Mouse (Mus musculus): Measurements from ENCODE around the gene Tsc1. TPM values are rescaled to one million over a fixed set of nuclear protein-coding genes. Genes with fewer than 3 reads are reported as not detected.

The Tsc1 gene
- polyA plus RNA-seq, 1 experiment from 2014 or later = 17.2 TPM

DNA sequence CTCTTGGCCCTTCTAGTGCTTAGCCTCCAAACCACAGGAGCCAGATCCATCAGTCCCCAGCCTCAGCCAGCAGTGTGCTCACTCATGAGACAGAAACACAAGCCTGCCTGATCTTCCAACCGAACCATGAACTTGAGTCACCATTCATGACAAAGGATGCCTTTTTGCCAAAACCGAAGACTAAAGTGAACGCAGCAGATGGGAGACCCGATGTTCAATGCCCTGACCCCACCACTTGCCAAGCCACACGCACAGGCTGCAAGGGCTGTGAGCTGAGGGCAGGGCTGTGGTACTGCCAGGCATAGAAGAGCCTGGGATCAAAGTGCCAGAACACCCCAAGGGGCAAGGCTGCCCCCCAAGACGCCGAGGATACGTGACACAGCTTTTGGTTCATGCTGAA is 72.0 kb downstream of the Tsc1 start:
- Histone ChIP-seq H3K9me3 (ENCODE audit: control insufficient read depth, low read length) (no peaks in the 10 kb centered on the region), H3K27ac (ENCODE audit: low read depth) (no peak overlapping the region), H3K4me3 (ENCODE audit: low read depth, low read length) (no peak overlapping the region), H3K4me1 (replicated peaks; ENCODE audit: control insufficient read depth, insufficient read depth, low read length) (no peaks in the 10 kb centered on the region), H3K27me3 (replicated peaks; ENCODE audit: control insufficient read depth, insufficient read depth, low read length) (no peaks in the 10 kb centered on the region), H3K9ac (ENCODE audit: low read length) (no peak overlapping the region), H3K36me3 (ENCODE audit: control insufficient read depth, insufficient read depth, low read length) (no peaks in the 10 kb centered on the region), H3K4me2 (ENCODE audit: low read length) (no peak overlapping the region)
- 86% methylated on average over 8 of the region's 8 CpGs for WGBS
- no peak for ATAC-seq (replicated peaks; ENCODE audit: low FRiP score, low TSS enrichment, low read depth)
- DNase-seq (ENCODE audit: low spot score) = no peak

DNA sequence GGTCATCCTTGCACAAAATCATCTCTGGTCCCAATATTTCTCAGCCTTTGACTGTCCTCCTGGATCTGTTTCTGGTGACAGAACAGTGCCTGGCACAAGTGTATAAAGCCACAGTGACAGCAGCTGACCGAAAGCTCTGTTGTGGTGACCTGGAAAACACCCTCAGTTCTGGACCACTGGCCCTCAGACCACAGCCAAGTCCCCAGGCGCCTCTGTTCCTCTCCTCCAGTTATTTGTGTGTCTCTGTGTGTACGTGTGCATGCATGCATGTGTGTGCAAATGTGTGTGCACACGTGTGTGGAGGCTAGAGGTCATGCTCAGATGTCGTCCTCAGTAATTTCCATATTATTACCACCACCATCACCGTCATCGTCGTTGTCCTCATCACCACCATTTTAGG is 81.4 kb downstream of the Tsc1 start:
- Histone ChIP-seq H3K27me3 (replicated peaks; ENCODE audit: control insufficient read depth, insufficient read depth, low read length) (no peaks in the 10 kb centered on the region), H3K4me1 (replicated peaks; ENCODE audit: control insufficient read depth, insufficient read depth, low read length) (no peaks in the 10 kb centered on the region), H3K9ac (ENCODE audit: low read length) (no peak overlapping the region), H3K4me3 (ENCODE audit: low read depth, low read length) (no peak overlapping the region), H3K4me2 (ENCODE audit: low read length) (no peak overlapping the region), H3K36me3 (ENCODE audit: control insufficient read depth, insufficient read depth, low read length) (no peaks in the 10 kb centered on the region), H3K9me3 (ENCODE audit: control insufficient read depth, low read length) (no peaks in the 10 kb centered on the region), H3K27ac (ENCODE audit: low read depth) (no peak overlapping the region)
- 94% methylated on average over 8 of the region's 8 CpGs for WGBS
- DNase-seq (ENCODE audit: low spot score) (no peak), ATAC-seq (replicated peaks; ENCODE audit: low FRiP score, low TSS enrichment, low read depth) (no peak)

DNA sequence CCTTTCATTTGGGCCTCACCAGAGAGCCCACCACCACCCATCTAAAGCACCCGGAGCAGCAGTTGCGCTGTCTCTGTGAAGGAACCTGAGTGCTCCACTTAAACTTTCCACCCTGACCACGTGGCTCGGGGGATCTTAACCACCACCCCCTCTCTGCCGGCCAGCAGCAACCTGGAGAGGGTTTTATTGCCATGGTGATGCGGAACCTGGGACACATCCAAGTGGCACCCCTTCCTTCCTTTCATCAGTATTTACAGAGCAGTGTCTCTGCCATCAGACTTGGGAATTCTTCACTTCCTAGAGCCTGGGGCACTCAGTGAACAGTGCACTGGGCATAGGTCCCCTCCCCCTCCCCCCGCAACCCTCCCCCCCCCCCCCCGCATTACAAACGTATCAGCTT is 82.9 kb downstream of the Tsc1 start:
- H3K27me3 ChIP-seq (replicated peaks; ENCODE audit: control insufficient read depth, insufficient read depth, low read length) = no peaks in the 10 kb centered on the region
- WGBS = 33% methylated on average over 9 of the region's 9 CpGs
- no peak overlapping the region for H3K4me2 ChIP-seq (ENCODE audit: low read length)
- no peak overlapping the region for H3K4me3 ChIP-seq (ENCODE audit: low read depth, low read length)
- no peak overlapping the region for H3K27ac ChIP-seq (ENCODE audit: low read depth)
- no peaks in the 10 kb centered on the region for H3K4me1 ChIP-seq (replicated peaks; ENCODE audit: control insufficient read depth, insufficient read depth, low read length)
- DNase-seq (ENCODE audit: low spot score) = no peak
- ATAC-seq (replicated peaks; ENCODE audit: low FRiP score, low TSS enrichment, low read depth) = no peak
- H3K9ac ChIP-seq (ENCODE audit: low read length) = no peak overlapping the region
- no peaks in the 10 kb centered on the region for H3K9me3 ChIP-seq (ENCODE audit: control insufficient read depth, low read length)
- H3K36me3 ChIP-seq (ENCODE audit: control insufficient read depth, insufficient read depth, low read length) = no peaks in the 10 kb centered on the region

DNA sequence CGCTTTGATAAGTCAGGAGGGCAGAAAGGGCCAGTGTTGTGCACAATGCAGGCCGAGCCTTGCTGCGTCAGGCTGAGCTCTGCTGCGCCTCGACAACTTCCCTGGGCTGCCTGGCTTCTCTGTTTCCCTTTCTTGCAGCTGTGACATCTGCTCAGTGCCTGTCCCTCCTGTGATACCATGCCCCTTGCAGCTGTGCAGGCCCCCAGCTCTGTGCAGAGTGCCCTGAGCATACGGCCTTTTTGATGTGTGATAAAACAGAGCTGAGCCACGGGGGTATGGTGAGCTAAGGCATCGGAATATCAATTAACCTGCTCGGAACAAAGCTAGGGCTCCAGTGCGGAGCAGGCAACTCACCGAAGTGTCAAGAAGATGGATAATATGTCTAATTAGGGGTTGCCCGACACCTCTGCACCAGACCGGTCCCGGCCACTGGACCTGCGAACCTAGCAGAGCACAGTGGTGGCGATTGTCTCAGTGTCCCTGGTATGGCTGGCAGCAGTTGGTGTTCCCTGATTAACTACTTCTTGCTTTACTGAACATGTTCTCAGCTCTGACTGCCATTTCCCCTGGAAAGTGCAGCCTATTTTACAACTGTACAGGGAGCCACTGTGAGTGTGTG is 86.9 kb downstream of the Tsc1 start:
- DNase-seq (ENCODE audit: low spot score) (no peak), ATAC-seq (replicated peaks; ENCODE audit: low FRiP score, low TSS enrichment, low read depth) (no peak)
- WGBS = 41% methylated on average over 16 of the region's 16 CpGs
- Histone ChIP-seq H3K4me1 (replicated peaks; ENCODE audit: control insufficient read depth, insufficient read depth, low read length) (no peaks in the 10 kb centered on the region), H3K4me2 (ENCODE audit: low read length) (no peak overlapping the region), H3K36me3 (ENCODE audit: control insufficient read depth, insufficient read depth, low read length) (no peaks in the 10 kb centered on the region), H3K9me3 (ENCODE audit: control insufficient read depth, low read length) (no peaks in the 10 kb centered on the region), H3K9ac (ENCODE audit: low read length) (no peak overlapping the region), H3K4me3 (ENCODE audit: low read depth, low read length) (no peak overlapping the region), H3K27me3 (replicated peaks; ENCODE audit: control insufficient read depth, insufficient read depth, low read length) (no peaks in the 10 kb centered on the region), H3K27ac (ENCODE audit: low read depth) (no peak overlapping the region)

DNA sequence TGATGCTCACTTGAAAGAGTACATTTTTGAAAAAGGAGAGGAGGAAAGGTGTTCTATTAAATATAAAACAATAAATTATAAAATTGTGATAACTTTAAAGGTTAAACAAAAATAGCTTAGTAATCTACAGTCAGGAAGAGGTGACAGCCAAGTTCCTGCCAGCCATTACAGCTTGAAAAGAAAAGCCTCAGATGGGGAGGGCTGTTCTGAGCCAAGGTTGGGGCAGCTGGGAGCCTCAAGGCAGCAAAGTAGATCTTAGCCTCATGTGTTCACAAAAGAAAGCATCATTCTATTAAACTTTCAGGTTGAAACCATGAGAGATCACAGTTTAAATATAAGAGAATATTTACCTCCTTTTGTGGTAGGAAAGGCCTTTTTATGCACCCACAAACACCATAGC is 89.6 kb downstream of the Tsc1 start:
- Histone ChIP-seq H3K27ac (ENCODE audit: low read depth) (no peak overlapping the region), H3K4me2 (ENCODE audit: low read length) (no peak overlapping the region), H3K9ac (ENCODE audit: low read length) (no peak overlapping the region), H3K36me3 (ENCODE audit: control insufficient read depth, insufficient read depth, low read length) (no peaks in the 10 kb centered on the region), H3K4me3 (ENCODE audit: low read depth, low read length) (no peak overlapping the region), H3K27me3 (replicated peaks; ENCODE audit: control insufficient read depth, insufficient read depth, low read length) (no peaks in the 10 kb centered on the region), H3K9me3 (ENCODE audit: control insufficient read depth, low read length) (no peaks in the 10 kb centered on the region), H3K4me1 (replicated peaks; ENCODE audit: control insufficient read depth, insufficient read depth, low read length) (no peaks in the 10 kb centered on the region)
- ATAC-seq (replicated peaks; ENCODE audit: low FRiP score, low TSS enrichment, low read depth) (no peak), DNase-seq (ENCODE audit: low spot score) (no peak)

DNA sequence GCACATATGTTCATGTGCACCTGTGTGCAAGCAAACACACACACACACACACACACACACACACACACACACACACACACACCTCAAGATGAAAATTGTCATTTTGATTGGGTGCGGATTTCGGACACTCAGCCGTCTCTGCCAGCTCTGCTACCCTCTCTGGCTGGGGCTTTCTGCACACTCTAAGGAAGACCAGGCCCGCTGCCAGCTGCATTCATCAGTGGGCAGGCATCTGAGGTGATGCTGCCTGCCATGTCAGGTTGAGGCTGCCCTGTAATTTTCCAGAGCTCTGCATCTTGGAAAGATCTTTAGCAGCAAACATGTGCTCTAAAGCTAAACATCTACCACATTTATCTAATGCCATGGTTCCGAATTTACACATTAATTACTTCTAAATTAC is 96.1 kb downstream of the Tsc1 start:
- no peak overlapping the region for H3K4me2 ChIP-seq (ENCODE audit: low read length)
- no peak overlapping the region for H3K27ac ChIP-seq (ENCODE audit: low read depth)
- ATAC-seq (replicated peaks; ENCODE audit: low FRiP score, low TSS enrichment, low read depth) (no peak), DNase-seq (ENCODE audit: low spot score) (no peak)
- 85% methylated on average over 5 of the region's 5 CpGs for WGBS
- H3K4me3 ChIP-seq (ENCODE audit: low read depth, low read length) = no peak overlapping the region
- H3K4me1 ChIP-seq (replicated peaks; ENCODE audit: control insufficient read depth, insufficient read depth, low read length) = no peaks in the 10 kb centered on the region
- H3K36me3 ChIP-seq (ENCODE audit: control insufficient read depth, insufficient read depth, low read length) = no peaks in the 10 kb centered on the region
- no peaks in the 10 kb centered on the region for H3K9me3 ChIP-seq (ENCODE audit: control insufficient read depth, low read length)
- no peaks in the 10 kb centered on the region for H3K27me3 ChIP-seq (replicated peaks; ENCODE audit: control insufficient read depth, insufficient read depth, low read length)
- no peak overlapping the region for H3K9ac ChIP-seq (ENCODE audit: low read length)

DNA sequence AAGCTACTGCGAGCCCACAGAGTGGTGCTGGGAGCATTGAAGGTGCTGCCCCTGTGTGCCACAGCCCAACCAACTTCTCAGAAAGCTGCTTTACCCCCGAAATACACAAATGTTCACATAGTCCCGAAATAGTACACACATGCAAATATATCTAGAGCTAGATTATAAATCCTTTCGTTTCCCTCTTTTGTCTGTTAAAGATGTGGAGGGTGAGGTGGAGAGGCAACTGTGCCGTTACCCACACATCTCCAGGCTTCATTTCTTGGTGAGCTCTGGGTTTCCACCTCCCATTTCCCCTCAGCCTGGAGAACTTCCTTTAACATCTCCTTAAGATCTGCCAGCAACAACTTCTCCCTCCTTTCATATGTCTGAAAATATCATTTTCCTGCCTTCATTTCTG is 99.1 kb downstream of the Tsc1 start:
- no peaks in the 10 kb centered on the region for H3K27me3 ChIP-seq (replicated peaks; ENCODE audit: control insufficient read depth, insufficient read depth, low read length)
- DNase-seq (ENCODE audit: low spot score) (no peak), ATAC-seq (replicated peaks; ENCODE audit: low FRiP score, low TSS enrichment, low read depth) (no peak)
- H3K4me2 ChIP-seq (ENCODE audit: low read length) = no peak overlapping the region
- no peaks in the 10 kb centered on the region for H3K9me3 ChIP-seq (ENCODE audit: control insufficient read depth, low read length)
- no peaks in the 10 kb centered on the region for H3K36me3 ChIP-seq (ENCODE audit: control insufficient read depth, insufficient read depth, low read length)
- no peak overlapping the region for H3K27ac ChIP-seq (ENCODE audit: low read depth)
- H3K4me3 ChIP-seq (ENCODE audit: low read depth, low read length) = no peak overlapping the region
- no peak overlapping the region for H3K9ac ChIP-seq (ENCODE audit: low read length)
- WGBS = 80% methylated on average over 5 of the region's 5 CpGs
- H3K4me1 ChIP-seq (replicated peaks; ENCODE audit: control insufficient read depth, insufficient read depth, low read length) = no peaks in the 10 kb centered on the region

Small RNA genes lying within 50 kb of the gene (microRNA-seq; reads per million reads assigned to microRNA genes)
- gene Gm22824 (not detected), gene Mir3088 (0.68 reads per million)

Other genes with a start within 250 kb of the Tsc1 start
- 4.5 and 5.2 TPM in 2 replicates for gene Ppp1r26, start 194.4 kb upstream of the Tsc1 start, polyA plus RNA-seq (2014; fragmentation: Nextera tagmentation; extraction: Ambion mirVana)
- 0.28 TPM in 1 of 2 replicates, not detected in the other for gene 1700007K13Rik, start 174.9 kb upstream of the Tsc1 start, polyA plus RNA-seq (2014; fragmentation: Nextera tagmentation; extraction: Ambion mirVana)
- 64.4 and 69.1 TPM in 2 replicates for gene Mrps2, start 173.2 kb upstream of the Tsc1 start, polyA plus RNA-seq (2014; fragmentation: Nextera tagmentation; extraction: Ambion mirVana)
- 4.7 and 5.2 TPM in 2 replicates for gene Gbgt1, start 144.3 kb upstream of the Tsc1 start, polyA plus RNA-seq (2014; fragmentation: Nextera tagmentation; extraction: Ambion mirVana)
- 6.4 and 15.5 TPM in 2 replicates for gene Gm10134, start 135.1 kb upstream of the Tsc1 start, polyA plus RNA-seq (2014; fragmentation: Nextera tagmentation; extraction: Ambion mirVana)
- 38.7 and 40.6 TPM in 2 replicates for gene Ralgds, start 128.1 kb upstream of the Tsc1 start, polyA plus RNA-seq (2014; fragmentation: Nextera tagmentation; extraction: Ambion mirVana)
- gene Cel, start 77.8 kb upstream of the Tsc1 start, polyA plus RNA-seq (2014; fragmentation: Nextera tagmentation; extraction: Ambion mirVana) = 67.3 TPM in 1 of 2 replicates, not detected in the other
- gene Gtf3c5, start 57.5 kb upstream of the Tsc1 start, polyA plus RNA-seq (2014; fragmentation: Nextera tagmentation; extraction: Ambion mirVana) = 30.4 and 30.5 TPM in 2 replicates
- 0.27 TPM in 1 of 2 replicates, not detected in the other for gene Gfi1b, start 19.2 kb upstream of the Tsc1 start, polyA plus RNA-seq (2014; fragmentation: Nextera tagmentation; extraction: Ambion mirVana)
- gene Spaca9, start 58.5 kb downstream of the Tsc1 start, polyA plus RNA-seq (2014; fragmentation: Nextera tagmentation; extraction: Ambion mirVana) = 1.3 and 1.6 TPM in 2 replicates
- 0.19 and 1.3 TPM in 2 replicates for gene Ak8, start 58.9 kb downstream of the Tsc1 start, polyA plus RNA-seq (2014; fragmentation: Nextera tagmentation; extraction: Ambion mirVana)
- gene Gtf3c4, start 199.1 kb downstream of the Tsc1 start, polyA plus RNA-seq (2014; fragmentation: Nextera tagmentation; extraction: Ambion mirVana) = 20.1 and 21.3 TPM in 2 replicates
- gene Ddx31, start 199.2 kb downstream of the Tsc1 start, polyA plus RNA-seq (2014; fragmentation: Nextera tagmentation; extraction: Ambion mirVana) = 16.5 and 17.5 TPM in 2 replicates